Mouse (Mus musculus): ENCODE results near the gene Cdc37. TPM values are rescaled to one million over a fixed set of nuclear protein-coding genes. Genes with fewer than 3 reads are reported as not detected.
A peak's percentile ranks its signal among the peaks of the same experiment; 100 is the strongest.

The Cdc37 gene
- total RNA-seq, 2 experiments from 2014 or later, result 128 to 131 TPM

DNA sequence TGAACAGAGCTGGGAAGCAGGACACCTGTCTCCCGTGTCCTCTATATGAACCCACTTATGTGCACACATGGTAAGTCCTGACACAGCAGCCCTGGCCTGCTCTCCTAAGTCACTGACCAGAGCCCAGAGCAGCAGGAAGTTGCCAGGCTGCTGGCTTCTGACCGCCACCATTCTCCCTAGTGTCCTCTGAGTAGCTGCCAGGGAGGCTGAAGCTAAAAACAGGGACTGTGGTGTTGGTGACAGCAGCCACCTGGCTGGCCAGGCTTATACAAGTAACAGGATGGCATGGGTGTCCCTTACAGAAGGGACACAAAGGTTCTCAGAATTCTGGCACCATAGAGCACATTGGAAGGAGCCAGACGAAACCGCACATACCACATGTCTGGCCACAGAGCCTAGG is 4.4 kb downstream of the Cdc37 start:
- intact Hi-C loops (cut with DNase I), result no loop called here
- DNase-seq (ENCODE audit: low spot score in 2 of 2), result no peak

DNA sequence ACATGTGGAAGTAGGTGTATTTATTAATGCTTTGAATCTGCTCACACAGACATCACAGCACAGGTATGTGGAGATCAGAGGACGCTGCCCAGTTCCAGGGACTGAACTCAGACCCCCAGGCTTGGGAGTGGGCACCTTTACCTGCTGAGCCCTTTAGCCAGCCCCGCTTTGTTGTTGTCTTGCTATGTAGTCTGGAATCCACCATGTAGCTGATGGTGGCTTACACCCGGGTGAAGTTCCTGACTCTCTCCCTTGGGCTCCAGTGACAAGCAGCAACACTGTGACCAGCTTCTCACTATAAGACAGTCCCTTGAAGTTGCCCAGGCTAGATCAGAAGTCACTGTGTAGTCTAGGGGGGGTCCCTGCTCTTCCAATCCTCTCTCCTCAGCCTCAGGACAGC is 5.4 kb downstream of the Cdc37 start:
- intact Hi-C loops (cut with DNase I), result no loop called here
- DNase-seq (ENCODE audit: low spot score in 2 of 2), result no peak

DNA sequence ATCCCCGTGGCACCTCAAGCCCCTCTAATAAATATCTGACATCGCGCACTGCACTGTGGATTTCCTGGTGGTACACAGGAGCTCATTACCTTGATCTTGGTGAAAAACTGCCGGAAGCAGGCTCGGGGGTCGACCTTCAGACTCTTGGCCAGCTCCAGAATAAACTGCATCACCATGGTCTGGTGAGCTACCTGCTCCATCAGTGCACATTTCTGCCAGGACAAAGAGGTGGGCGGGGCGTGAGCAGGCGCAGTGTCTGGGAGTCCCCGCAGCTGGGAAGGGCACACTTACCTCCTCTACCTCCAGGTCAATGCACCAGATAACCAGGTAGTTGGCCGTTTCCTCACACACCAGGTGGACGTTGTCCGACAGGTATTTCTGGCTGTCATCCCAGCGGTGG is 7.9 kb downstream of the Cdc37 start:
- DNase-seq (ENCODE audit: low spot score in 2 of 2), result no peak
- intact Hi-C loops (cut with DNase I), result no loop called here

DNA sequence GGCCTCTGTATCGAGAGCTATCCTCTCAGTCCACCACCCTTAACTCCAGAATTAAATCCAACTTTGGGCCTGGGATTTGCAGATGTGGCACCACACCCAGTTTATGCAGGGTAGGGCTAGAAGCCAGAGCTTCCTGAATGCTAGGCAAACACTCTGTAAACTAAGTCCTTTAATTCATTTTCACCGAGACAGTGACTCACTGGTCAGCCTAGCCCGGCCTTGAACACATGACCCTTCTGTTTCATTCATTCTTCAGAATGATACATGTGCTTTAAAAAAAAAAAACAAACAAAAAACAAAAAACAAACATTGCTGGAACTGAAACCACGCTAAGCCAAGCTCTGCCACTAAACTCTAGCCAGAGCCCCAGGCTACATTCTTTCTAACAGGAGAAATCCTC is 11.4 kb downstream of the Cdc37 start:
- intact Hi-C loops (cut with DNase I), result loop anchor here (5.0 kb wide), 1 partner anchor 106 kb away; the partner anchor contains the start of gene Icam5

DNA sequence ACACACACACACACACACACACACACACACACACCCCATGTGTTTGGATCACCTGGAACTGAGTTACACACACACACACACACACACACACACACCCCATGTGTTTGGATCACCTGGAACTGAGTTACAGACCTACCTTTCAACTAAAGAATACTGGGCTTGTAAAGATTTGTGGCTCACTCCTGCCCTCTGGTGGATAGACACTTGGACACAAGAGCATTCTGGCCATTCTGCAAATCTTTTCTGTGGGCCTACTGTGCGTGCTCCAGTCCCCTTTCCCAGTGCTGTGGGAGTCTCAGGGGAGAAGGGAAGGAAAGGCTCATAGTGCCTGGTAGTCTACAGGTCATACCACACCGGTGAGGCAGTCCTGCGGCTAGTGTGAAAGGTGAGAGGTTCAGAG is 12.6 kb downstream of the Cdc37 start:
- intact Hi-C loops (cut with DNase I), result loop anchor here (2.0 to 5.0 kb wide), 2 partner anchors 105 to 236 kb away; partner anchors contain the start of gene Icam5
- peak; percentile 60 to 76 for DNase-seq (ENCODE audit: low spot score in 2 of 2)

More for the DNA sequence above, 11.4 kb downstream of the Cdc37 start:
- no peak for DNase-seq (ENCODE audit: low spot score in 2 of 2)

DNA sequence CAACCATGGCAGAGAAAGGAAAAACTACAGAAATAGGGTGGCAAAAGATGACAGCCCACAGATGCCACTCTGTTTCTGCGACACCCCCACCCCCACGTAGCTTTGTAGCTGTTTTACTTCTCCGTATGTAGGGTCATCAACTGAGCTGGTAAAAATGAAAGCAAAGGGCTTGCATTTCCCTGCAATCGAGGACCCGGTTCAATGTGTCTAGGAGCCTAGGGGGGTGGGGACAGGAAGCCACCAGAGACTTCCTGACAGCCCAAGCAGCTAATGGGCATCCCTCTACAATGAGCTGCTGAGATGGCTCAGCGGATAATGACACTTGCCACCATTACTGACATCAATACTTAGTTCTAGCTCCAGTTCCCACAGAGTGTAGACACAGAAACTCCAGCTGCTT is 13.4 kb downstream of the Cdc37 start:
- DNase-seq (ENCODE audit: low spot score in 2 of 2), result no peak
- intact Hi-C loops (cut with DNase I), result loop anchor here (2.0 to 5.0 kb wide), 2 partner anchors 104 to 236 kb away; partner anchors contain the start of gene Icam5

DNA sequence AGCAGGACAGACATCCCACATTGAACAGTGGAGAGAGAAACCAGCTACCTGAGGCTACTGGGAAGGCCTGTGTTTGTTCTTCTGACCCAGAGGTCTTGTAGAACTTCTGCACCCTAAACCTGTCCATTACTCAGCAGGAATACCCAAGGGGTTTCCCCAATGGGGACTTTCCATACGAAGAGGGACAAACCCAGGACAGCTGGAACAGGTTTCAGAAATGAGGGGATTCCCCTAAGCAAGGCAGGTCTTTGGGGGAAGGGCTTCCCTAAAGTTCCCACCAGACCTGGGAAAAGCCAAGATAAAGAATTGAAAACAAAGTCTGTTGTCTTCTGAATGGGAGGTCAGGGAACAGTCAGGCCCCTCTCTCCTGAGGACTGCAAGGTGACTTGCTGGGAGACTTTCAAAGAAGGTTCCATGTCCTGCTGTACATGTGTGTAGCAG is 13.8 kb downstream of the Cdc37 start:
- intact Hi-C loops (cut with DNase I), result loop anchor here (2.0 to 5.0 kb wide), 2 partner anchors 104 to 235 kb away; partner anchors contain the start of gene Icam5

DNA sequence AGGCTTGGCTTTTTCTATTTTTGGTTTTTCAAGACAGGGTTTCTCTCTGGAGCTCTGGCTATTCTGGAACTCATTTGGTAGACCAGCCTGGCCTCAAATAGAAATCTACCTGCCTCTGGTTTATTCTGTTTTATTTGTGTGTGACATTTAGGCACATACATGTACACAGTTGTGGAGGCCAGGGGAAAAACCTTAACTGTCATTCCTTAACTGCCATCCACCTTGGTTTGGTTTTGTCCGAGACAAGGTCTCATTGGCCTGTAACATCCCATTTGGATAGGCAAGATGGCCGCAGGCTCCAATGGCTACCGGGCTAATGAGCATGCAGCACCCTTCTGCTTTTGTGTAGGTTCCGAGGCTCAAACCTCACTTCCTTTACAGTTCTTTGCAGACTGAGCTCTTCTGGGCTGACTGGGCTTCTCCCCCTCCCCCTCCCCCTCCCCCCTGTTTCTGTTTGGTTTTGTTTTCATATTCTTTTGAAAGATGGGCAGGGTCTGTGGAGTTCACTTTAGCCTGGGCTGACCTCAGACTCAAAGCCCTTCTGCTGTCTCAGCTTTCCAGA is 14.4 kb downstream of the Cdc37 start:
- intact Hi-C loops (cut with DNase I), result loop anchor here (5.0 kb wide), 1 partner anchor 103 kb away; the partner anchor contains the start of gene Icam5
- no peak for DNase-seq (ENCODE audit: low spot score in 2 of 2)

More for the DNA sequence above, 13.8 kb downstream of the Cdc37 start:
- DNase-seq (ENCODE audit: low spot score in 2 of 2), result no peak

DNA sequence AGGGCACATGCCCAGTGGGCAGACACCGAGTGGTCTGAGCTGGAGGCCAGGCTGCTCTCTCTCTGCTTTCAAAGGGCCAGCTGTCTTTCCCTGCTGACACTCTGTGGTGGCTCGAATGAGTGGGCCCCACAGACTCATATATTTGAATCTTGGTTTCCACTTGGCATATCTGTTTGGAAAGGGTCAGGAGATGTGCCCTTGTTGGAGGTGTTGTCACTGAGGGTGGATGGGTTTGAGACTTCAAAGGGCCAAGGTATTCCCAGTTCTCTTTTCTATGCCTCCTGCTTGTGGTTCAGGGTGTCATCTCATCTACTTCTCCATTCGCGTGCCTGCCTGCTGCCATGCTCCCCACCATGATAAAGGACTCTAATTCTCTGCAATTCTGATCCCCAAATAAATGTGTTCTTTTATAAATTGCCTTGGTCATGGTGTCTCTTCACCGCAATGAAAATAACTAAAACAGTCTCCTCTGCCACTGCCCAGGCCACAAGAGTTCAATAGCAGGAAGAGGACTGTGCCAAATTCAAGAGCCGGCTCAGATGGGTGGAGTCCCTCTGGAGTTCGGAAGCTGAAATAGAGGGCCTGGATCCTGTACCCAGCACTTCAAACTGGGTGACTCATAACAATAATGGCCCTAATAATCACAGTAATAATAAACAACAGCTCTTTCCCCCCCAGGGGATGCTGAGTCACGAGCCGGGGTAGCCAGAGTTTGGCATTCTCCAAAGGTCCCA is 15.0 kb downstream of the Cdc37 start:
- no peak for DNase-seq (ENCODE audit: low spot score in 2 of 2)
- intact Hi-C loops (cut with DNase I), result loop anchor here (5.0 kb wide), 1 partner anchor 102 kb away; the partner anchor contains the start of gene Icam5

DNA sequence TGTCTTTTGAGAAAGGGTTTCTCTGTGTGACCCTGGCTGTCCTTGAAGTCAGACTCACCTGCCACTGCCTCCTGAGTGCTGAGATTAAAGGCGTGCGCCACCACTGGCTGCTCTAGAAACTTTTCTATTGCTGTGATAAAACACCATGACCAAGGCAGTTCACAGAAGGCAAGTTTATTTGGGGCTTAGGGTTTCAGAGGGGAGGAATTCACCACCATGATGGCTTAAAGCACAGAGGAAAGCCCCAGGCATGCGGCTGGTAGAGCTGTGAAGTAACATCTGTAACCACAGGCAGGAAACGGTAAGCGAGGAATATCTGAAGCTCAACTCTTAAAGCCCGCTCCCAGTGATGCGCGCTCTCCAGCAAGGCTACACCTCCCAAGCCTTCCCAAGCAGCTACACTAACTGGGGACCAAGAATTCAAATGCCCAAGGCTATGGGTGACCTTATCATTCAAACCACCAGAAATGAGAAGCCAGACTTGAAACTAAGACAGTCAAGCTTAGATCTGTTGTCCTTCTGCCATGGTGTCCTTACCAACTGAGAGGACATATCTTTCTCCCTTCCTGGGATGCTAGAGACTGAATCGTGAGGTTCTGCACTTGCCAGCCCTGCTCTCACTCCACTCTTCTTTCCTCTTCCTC is 16.6 kb downstream of the Cdc37 start:
- no peak for DNase-seq (ENCODE audit: low spot score in 2 of 2)
- intact Hi-C loops (cut with DNase I), result no loop called here

DNA sequence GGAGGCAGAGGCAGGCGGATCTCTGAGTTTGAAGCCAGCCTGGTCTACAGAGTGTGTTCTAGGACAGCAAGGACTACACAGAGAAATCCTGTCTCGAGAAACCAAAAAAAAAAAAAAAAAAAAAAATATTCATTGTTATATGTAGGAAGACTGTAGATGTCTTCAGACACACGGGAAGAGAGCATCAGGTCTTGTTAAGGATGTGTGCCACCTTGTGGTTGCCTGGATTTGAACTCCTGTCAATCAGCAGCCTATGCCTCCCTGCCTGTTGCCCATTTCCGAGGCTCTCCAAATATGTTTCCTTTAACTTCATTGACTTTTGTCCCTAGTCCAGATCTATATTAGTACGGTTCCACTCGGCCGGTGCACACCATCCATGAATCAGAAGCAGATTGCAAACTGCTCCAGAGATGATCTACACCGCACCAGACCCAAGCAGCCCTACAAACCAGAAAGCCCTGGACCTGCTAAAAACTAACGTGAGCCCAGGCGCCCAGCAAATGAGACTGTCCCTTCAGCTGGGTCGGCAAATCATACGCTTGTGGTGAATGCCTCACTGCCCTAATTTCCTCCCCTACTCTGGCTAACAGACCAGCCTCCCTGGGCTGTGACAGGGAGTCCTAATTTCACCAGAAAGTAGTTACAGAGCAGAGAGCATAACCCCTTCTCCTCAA is 17.5 kb downstream of the Cdc37 start:
- intact Hi-C loops (cut with DNase I), result no loop called here
- peak; percentile 36 to 45 for DNase-seq (ENCODE audit: low spot score in 2 of 2)

DNA sequence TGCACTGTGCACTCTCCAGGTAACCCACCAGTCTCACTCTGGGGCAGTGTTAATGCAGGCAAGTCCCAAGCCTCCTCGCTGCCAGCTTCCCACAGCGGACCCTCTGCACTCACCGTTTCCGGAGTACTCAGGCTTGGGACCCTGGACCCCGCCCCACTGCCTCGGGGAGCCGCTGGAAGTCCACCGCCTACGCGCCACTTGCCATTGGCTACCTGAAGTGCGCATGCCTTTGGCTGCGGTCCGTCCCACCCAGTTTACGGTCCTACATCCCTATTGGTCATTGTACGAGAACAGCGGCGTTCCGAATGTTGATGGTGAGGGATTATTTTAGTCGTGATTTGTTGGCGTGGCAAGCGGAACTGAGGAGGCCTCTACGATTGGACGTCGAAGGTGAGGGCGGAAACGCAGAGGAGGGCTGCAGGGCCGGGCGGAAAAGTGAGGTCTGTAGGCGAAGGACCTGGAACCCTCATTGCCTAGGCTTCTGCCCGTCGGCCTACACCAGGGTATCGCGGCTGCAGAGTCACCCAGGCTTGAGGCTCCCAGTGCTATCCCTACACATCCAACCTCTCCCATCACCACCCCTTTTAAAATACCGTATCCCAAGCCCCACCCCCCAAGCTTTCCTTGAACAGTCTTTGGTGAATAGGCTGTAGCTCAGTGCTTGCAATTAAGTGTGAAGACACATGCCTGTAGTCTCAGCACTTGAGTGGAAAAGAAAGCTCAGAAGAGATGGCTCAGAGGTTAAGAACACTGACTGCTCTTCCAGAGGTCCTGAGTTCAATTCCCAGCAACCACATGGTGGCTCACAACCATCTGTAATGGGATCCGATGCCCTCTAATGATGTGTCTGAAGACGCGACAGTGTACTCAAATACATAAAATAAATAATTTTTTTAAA is 18.5 kb downstream of the Cdc37 start, which contains the start of gene Tyk2:
Gene Tyk2, minus strand, starts transcription at position 185 of the 898 bp plus-strand sequence.
- DNase-seq (ENCODE audit: low spot score in 2 of 2), result peak; percentile 93 to 95
- intact Hi-C loops (cut with DNase I), result no loop called here

DNA sequence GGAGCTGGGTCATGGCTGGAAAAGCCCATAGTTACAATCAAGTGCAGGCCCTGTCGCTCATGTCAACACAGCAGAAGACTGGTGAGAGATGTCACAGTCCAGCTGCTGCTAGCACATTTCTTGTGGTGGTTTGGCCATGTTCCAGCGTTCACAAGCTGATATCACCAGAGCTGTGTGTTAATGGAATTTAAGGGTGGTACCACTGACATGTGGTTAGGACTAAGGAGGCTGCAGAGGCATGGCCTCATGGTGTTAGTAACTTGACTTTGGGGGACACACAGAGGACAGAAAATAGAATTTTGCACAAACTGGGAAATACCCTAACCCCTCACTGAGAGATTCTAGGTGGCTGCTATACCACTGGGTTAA is 23.5 kb downstream of the Cdc37 start:
- DNase-seq (ENCODE audit: low spot score in 2 of 2), result no peak
- intact Hi-C loops (cut with DNase I), result loop anchor here (5.0 kb wide), 1 partner anchor 34 kb away; the partner anchor contains the start of genes Gm38431 and Raver1

DNA sequence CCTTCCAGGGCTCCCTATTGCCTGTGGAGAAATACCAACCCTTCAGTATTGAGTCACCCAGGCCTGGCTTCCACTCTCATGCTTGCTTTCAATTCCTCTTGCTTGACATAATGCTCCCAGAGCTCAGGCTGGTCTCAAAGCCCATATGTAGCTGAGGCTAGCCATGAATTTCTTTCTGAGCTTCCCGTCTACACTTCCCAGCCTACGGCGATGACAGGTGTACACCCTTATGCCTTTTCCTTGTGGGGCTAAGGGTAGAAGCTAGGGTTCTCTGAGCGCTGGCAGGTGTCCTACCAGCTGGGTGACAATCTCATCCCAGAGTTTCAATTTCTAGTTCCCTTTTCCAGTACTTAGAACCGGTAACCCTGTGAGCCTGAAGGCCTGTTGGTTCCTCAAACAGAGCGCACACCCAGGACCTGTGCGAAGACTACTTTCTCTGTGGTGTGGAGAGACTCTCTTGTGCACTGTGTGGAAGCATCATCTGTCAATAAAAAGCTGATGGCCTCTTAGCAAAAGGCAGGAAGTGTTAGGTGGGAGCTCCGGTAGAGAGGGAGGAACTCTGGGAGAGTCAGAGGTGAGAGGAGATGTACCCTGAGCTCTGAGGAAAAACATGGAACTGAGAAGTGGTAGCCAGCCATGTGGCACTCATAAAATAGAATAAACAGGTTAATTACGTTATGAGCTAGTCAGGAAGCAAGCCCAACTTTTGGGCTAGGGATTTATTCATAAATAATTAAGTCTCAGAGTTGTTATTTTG is 24.1 kb downstream of the Cdc37 start:
- intact Hi-C loops (cut with DNase I), result loop anchor here (5.0 kb wide), 1 partner anchor 33 kb away; the partner anchor contains the start of genes Gm38431 and Raver1
- no peak for DNase-seq (ENCODE audit: low spot score in 2 of 2)

DNA sequence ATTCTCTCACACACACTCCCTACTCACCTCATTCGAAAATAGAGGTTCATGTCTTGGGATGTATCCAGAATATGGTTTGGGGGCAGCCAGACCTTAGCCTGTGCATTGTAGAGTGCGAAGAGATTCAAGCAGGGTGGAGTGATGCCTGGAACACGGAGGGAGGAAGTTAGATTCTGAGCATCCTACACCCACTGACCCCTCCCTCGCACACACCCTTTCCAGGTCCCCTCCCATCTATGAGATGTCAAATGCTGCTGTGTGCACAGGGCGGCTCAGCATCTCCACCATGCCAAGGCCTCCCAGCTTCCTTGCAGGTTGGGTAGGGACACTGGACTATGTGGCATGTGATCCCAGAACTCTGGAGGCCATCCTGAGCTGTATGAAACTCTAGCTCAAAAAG is 24.9 kb downstream of the Cdc37 start:
- intact Hi-C loops (cut with DNase I), result loop anchor here (5.0 kb wide), 1 partner anchor 33 kb away; the partner anchor contains the start of genes Gm38431 and Raver1

DNA sequence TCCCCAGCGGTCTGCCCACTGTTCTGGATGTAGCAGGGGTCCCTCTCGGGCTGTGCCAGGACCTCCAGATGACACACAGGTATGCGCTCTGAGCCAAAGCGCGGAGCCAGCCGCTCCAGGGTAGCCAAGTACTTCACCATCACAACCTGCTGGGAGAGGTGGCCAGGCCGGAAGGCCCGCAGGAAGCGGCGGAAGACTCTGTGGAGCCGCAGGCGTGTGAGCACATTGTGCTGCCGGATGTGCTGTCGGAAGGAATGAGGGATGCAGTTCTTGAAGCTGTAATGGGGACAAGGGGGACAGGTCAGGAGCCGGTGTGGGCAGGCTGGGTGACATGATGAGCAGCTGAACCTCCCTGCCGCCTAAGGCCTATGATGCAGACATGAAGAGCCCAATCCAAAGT is 28.3 kb downstream of the Cdc37 start:
- DNase-seq (ENCODE audit: low spot score in 2 of 2), result no peak
- intact Hi-C loops (cut with DNase I), result no loop called here

More for the DNA sequence above, 24.9 kb downstream of the Cdc37 start:
- DNase-seq (ENCODE audit: low spot score in 2 of 2), result no peak

DNA sequence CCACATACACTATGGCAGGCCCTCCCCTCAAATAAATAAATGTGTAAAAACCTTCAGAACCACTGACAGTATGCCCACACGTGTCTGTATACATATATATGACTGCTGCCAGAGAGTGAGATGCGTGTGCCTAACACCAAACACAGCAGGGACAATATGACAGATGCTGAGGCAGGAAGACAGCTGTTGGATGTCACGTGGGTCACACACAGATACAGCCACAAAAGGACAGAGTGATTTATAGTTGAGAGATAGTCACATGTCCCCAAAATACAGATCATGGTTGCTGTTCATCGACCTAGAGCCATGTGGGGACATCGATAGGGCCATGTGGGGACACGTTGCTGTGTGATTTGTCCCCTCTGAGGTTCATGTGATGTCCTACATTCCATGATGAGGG is 32.7 kb downstream of the Cdc37 start:
- no peak for DNase-seq (ENCODE audit: low spot score in 2 of 2)
- intact Hi-C loops (cut with DNase I), result no loop called here

DNA sequence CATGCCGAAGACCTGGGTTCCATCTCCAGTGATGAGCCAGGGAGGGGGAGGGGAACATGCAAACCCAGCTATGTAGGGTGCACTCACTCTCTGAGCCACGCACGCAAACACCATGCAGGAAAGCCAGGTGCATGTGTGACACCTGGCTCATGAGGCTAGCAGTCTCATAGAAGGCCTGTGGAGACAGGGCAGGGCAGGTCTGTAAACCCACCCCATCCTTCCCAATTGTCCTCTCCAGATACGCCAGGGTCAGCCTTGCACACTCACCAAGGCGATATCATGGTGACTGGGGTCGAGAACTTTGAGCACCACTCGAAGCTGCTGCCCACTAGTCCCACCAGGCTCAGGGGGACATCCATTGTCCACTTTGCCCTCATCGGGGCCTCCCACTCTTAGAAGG is 34.7 kb downstream of the Cdc37 start:
- intact Hi-C loops (cut with DNase I), result no loop called here
- no peak for DNase-seq (ENCODE audit: low spot score in 2 of 2)
